Mouse (Mus musculus): ENCODE data around the gene Foxk1. TPM values are rescaled to one million over a fixed set of nuclear protein-coding genes. Genes with fewer than 3 reads are reported as not detected.
A peak's percentile ranks its signal among the peaks of the same experiment; 100 is the strongest.

Gene Foxk1
- total RNA-seq, 1 experiment, result 10.7 TPM

DNA sequence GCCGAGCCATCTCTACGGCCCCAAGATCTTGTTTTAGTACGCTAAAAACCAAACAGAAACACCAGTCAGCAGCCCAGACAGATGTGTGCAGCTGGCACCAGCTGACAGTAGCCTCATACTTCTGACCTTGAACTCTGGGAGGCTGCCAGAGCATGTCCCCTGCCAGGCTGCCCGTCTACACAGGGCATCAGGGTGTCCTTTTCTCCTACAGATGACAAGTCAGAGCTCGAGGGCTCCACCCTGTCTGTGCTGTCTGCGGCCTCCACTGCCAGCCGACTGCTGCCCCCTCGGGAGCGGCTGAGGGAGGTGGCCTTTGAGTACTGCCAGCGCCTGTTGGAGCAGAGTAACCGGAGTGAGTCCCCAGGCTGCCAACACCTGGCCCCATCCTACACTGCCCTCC lies 68.5 kb downstream of the Foxk1 start:
- in situ Hi-C loops (cut with MboI; ENCODE audit: low sequenced_read_pairs in 2 of 2, unreplicated experiment in 2 of 2), result no loop called here
- no peak overlapping the region for H3K4me3 ChIP-seq (ENCODE audit: insufficient read depth in 1 of 2, low read depth in 1 of 2, low read length in 2 of 2, poor library complexity in 1 of 2, severe bottlenecking in 1 of 2)
- H3K4me1 ChIP-seq (ENCODE audit: control insufficient read depth in 2 of 2, insufficient read depth in 2 of 2, low read length in 2 of 2, poor library complexity in 1 of 2), result peaks cover 0 to 7% of the 10 kb centered on the region in 2 experiments; a peak in 3 of 4 replicates
- H3K9ac ChIP-seq (ENCODE audit: insufficient read depth, low read depth, low read length, poor library complexity, severe bottlenecking), result 0 out of 2 replicates have a peak overlapping the region, but pooled peaks have one; percentile 17
- no peak for DNase-seq (ENCODE audit: low read depth, low spot score)
- H3K9me3 ChIP-seq (ENCODE audit: control insufficient read depth, insufficient read depth, low read depth, low read length), result no peaks in the 10 kb centered on the region; the same call in 1 of the 2 replicates
- H3K36me3 ChIP-seq (ENCODE audit: control insufficient read depth, insufficient read depth, low read length, poor library complexity, severe bottlenecking), result peaks cover 51% of the 10 kb centered on the region
- no peak overlapping the region for H3K27ac ChIP-seq (ENCODE audit: insufficient read depth, low read depth, low read length, poor library complexity, severe bottlenecking)
- TF ChIP-seq ZNF384 (IDR thresholded peaks at IDR 0.05; ENCODE audit: low read depth, low read length) (no peak), ZC3H11A (IDR thresholded peaks at IDR 0.05; ENCODE audit: borderline replicate concordance, low read depth, low read length) (no peak)

DNA sequence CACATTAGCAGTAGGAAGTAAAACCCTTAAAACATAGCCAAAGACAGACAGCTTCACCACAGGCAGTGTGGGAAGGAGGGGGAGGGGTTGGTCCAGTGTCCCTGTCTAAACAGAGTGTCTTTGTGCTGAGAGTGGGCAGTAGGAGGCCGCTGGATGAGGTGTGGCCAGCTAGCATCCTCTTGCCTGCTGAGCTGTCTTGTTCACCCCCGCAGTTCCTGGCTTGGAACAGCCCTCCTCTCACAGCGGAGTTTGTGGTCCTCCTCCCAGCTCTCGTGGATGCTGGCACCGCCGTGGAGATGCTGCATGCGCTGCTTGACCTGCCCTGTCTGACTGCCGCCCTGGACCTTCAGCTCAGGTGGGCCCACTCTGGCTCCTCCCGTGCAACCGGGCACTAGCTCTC lies 72.4 kb downstream of the Foxk1 start:
- H3K4me1 ChIP-seq (ENCODE audit: control insufficient read depth in 2 of 2, insufficient read depth in 2 of 2, low read length in 2 of 2, poor library complexity in 1 of 2), result peaks cover 0 to 26% of the 10 kb centered on the region in 2 experiments; a peak in 2 of 4 replicates
- TF ChIP-seq MAFK (IDR thresholded peaks at IDR 0.05; ENCODE audit: insufficient read depth, low read depth, low read length), result no peak
- TF ChIP-seq ZC3H11A (IDR thresholded peaks at IDR 0.05; ENCODE audit: borderline replicate concordance, low read depth, low read length), result no peak
- no peak for TF ChIP-seq HCFC1 (IDR thresholded peaks at IDR 0.05; ENCODE audit: borderline replicate concordance, insufficient read depth, low read length)
- TF ChIP-seq ZNF384 (IDR thresholded peaks at IDR 0.05; ENCODE audit: low read depth, low read length), result no peak
- no peak for TF ChIP-seq CHD2 (IDR thresholded peaks at IDR 0.05; ENCODE audit: low read depth, low read length)
- H3K27ac ChIP-seq (ENCODE audit: insufficient read depth, low read depth, low read length, poor library complexity, severe bottlenecking), result no peak overlapping the region
- peaks cover 34% of the 10 kb centered on the region for H3K36me3 ChIP-seq (ENCODE audit: control insufficient read depth, insufficient read depth, low read length, poor library complexity, severe bottlenecking)
- in situ Hi-C loops (cut with MboI; ENCODE audit: low sequenced_read_pairs in 2 of 2, unreplicated experiment in 2 of 2), result no loop called here
- H3K4me3 ChIP-seq (ENCODE audit: insufficient read depth in 1 of 2, low read depth in 1 of 2, low read length in 2 of 2, poor library complexity in 1 of 2, severe bottlenecking in 1 of 2), result no peak overlapping the region
- H3K9ac ChIP-seq (ENCODE audit: insufficient read depth, low read depth, low read length, poor library complexity, severe bottlenecking), result no peak overlapping the region
- H3K9me3 ChIP-seq (ENCODE audit: control insufficient read depth, insufficient read depth, low read depth, low read length), result no peaks in the 10 kb centered on the region; the same call in 1 of the 2 replicates
- DNase-seq (ENCODE audit: low read depth, low spot score), result no peak

DNA sequence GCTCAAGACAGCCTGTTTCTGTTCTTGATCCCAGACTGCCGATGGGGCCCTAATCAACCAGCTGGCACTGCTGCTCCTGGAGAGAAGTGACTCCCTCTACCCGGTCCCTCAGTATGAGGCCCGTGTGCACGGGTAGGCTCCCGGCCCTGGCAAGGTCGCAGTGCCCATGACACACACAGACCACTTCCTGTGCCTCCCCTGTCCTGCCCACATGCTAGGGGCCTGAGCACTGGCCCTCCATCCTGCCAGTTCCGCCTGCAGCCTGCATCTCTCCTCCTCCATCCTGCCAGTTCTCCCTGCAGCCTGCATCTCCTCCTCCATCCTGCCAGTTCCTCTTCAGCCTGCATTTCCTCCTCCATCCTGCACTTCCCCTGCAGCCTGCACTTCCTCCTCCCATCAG lies 74.4 kb downstream of the Foxk1 start:
- TF ChIP-seq ZNF384 (IDR thresholded peaks at IDR 0.05; ENCODE audit: low read depth, low read length) (no peak), CHD2 (IDR thresholded peaks at IDR 0.05; ENCODE audit: low read depth, low read length) (no peak), MAFK (IDR thresholded peaks at IDR 0.05; ENCODE audit: insufficient read depth, low read depth, low read length) (no peak), HCFC1 (IDR thresholded peaks at IDR 0.05; ENCODE audit: borderline replicate concordance, insufficient read depth, low read length) (no peak), ZC3H11A (IDR thresholded peaks at IDR 0.05; ENCODE audit: borderline replicate concordance, low read depth, low read length) (no peak)
- no peak overlapping the region; the same call in 1 of the 2 replicates for H3K9ac ChIP-seq (ENCODE audit: insufficient read depth, low read depth, low read length, poor library complexity, severe bottlenecking)

DNA sequence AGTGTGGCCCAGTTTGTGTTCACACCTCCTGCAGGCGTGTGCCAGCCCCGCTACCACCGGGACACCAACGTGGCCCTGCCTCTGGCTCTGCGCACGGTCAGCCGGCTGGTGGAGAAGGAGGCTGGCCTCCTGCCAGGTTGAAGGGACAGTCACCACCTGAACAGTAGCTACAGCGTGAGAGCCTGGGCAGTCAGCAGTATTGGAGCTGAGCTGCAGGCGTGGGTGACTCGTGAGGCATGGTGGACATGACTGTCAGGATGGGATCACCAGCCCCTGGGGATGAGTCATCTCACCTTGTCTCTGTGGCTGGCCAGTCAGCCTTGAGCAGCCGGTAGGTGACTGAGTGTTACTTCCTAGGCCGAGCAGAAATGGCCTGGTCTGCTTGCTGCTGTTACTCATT lies 76.0 kb downstream of the Foxk1 start:
- H3K9me3 ChIP-seq (ENCODE audit: control insufficient read depth, insufficient read depth, low read depth, low read length), result no peaks in the 10 kb centered on the region
- DNase-seq (ENCODE audit: low read depth, low spot score), result no peak
- in situ Hi-C loops (cut with MboI; ENCODE audit: low sequenced_read_pairs in 2 of 2, unreplicated experiment in 2 of 2), result no loop called here
- peaks cover 0 to 28% of the 10 kb centered on the region in 2 experiments; a peak in 2 of 4 replicates for H3K4me1 ChIP-seq (ENCODE audit: control insufficient read depth in 2 of 2, insufficient read depth in 2 of 2, low read length in 2 of 2, poor library complexity in 1 of 2)
- peak overlapping the region; percentile 35; the same call in 1 of the 2 replicates for H3K9ac ChIP-seq (ENCODE audit: insufficient read depth, low read depth, low read length, poor library complexity, severe bottlenecking)
- no peak overlapping the region for H3K4me3 ChIP-seq (ENCODE audit: insufficient read depth in 1 of 2, low read depth in 1 of 2, low read length in 2 of 2, poor library complexity in 1 of 2, severe bottlenecking in 1 of 2)
- TF ChIP-seq ZNF384 (IDR thresholded peaks at IDR 0.05; ENCODE audit: low read depth, low read length), result no peak
- no peak for TF ChIP-seq CHD2 (IDR thresholded peaks at IDR 0.05; ENCODE audit: low read depth, low read length)
- TF ChIP-seq HCFC1 (IDR thresholded peaks at IDR 0.05; ENCODE audit: borderline replicate concordance, insufficient read depth, low read length), result no peak
- TF ChIP-seq ZC3H11A (IDR thresholded peaks at IDR 0.05; ENCODE audit: borderline replicate concordance, low read depth, low read length), result no peak
- no peak for TF ChIP-seq MAFK (IDR thresholded peaks at IDR 0.05; ENCODE audit: insufficient read depth, low read depth, low read length)
- H3K36me3 ChIP-seq (ENCODE audit: control insufficient read depth, insufficient read depth, low read length, poor library complexity, severe bottlenecking), result peaks cover 8% of the 10 kb centered on the region; the same call in 1 of the 2 replicates
- H3K27ac ChIP-seq (ENCODE audit: insufficient read depth, low read depth, low read length, poor library complexity, severe bottlenecking), result peak overlapping the region; percentile 89; the same call in 1 of the 2 replicates

More for the DNA sequence above, 74.4 kb downstream of the Foxk1 start:
- no peak for DNase-seq (ENCODE audit: low read depth, low spot score)
- Histone ChIP-seq H3K4me1 (ENCODE audit: control insufficient read depth in 2 of 2, insufficient read depth in 2 of 2, low read length in 2 of 2, poor library complexity in 1 of 2) (peaks cover 0 to 26% of the 10 kb centered on the region in 2 experiments; a peak in 2 of 4 replicates), H3K9me3 (ENCODE audit: control insufficient read depth, insufficient read depth, low read depth, low read length) (no peaks in the 10 kb centered on the region), H3K36me3 (ENCODE audit: control insufficient read depth, insufficient read depth, low read length, poor library complexity, severe bottlenecking) (peaks cover 18% of the 10 kb centered on the region; the same call in 1 of the 2 replicates), H3K27ac (ENCODE audit: insufficient read depth, low read depth, low read length, poor library complexity, severe bottlenecking) (no peak overlapping the region), H3K4me3 (ENCODE audit: insufficient read depth in 1 of 2, low read depth in 1 of 2, low read length in 2 of 2, poor library complexity in 1 of 2, severe bottlenecking in 1 of 2) (no peak overlapping the region)
- in situ Hi-C loops (cut with MboI; ENCODE audit: low sequenced_read_pairs in 2 of 2, unreplicated experiment in 2 of 2), result no loop called here
